Mouse (Mus musculus) forebrain, embryonic 15.5 days (tissue): ENCODE measurements around the gene Tex9. TPM values are rescaled to one million over a fixed set of nuclear protein-coding genes. Genes with fewer than 3 reads are reported as not detected.
"Not testable (repeated sequence)": the region's sequence is repeated elsewhere in the genome, so short reads cannot be mapped to it uniquely, and the experiment has no call there.

Experiments
- ATAC-seq: fragments of 200-750 bp; cut with Nextera tagmentation; replicated peaks from 2 replicates; pipeline ENCODE4 v1.8.0; 2017; ENCODE audit warnings: mild to moderate bottlenecking, moderate TSS enrichment, moderate library complexity
- H3K27ac ChIP-seq: fragments of 300-500 bp; sonication (generic); replicated peaks from 2 replicates; pipeline ENCODE4 v1.5.1; 2015; ENCODE audit warnings: mild to moderate bottlenecking, inconsistent platforms
- H3K27me3 ChIP-seq: fragments of 300-500 bp; sonication (generic); 2 replicates; pipeline ENCODE4 v1.6.1; 2015; ENCODE audit warnings: inconsistent platforms
- H3K36me3 ChIP-seq: fragments of 300-500 bp; sonication (generic); 2 replicates; pipeline ENCODE4 v1.6.1; 2015; ENCODE audit warnings: mild to moderate bottlenecking, inconsistent platforms
- H3K4me1 ChIP-seq: fragments of 300-500 bp; sonication (generic); 2 replicates; pipeline ENCODE4 v1.6.1; 2015; ENCODE audit warnings: inconsistent platforms
- H3K4me2 ChIP-seq: fragments of 300-500 bp; sonication (generic); replicated peaks from 2 replicates; pipeline ENCODE4 v1.6.1; 2015; ENCODE audit warnings: mild to moderate bottlenecking, inconsistent platforms
- H3K4me3 ChIP-seq: fragments of 300-500 bp; sonication (generic); 2 replicates; pipeline ENCODE4 v1.5.1; 2015; ENCODE audit warnings: mild to moderate bottlenecking, inconsistent platforms
- H3K9ac ChIP-seq: fragments of 300-500 bp; sonication (generic); replicated peaks from 2 replicates; pipeline ENCODE4 v1.6.1; 2015; ENCODE audit warnings: mild to moderate bottlenecking, inconsistent platforms
- H3K9me3 ChIP-seq: fragments of 300-500 bp; sonication (generic); 2 replicates; pipeline ENCODE4 v1.6.1; 2016; ENCODE audit warnings: inconsistent platforms
- WGBS: fragments of 180-500 bp; shearing (Covaris S2); methylation state at CpG from one replicate; pipeline ENCODE4 v1.1.7; 2015; ENCODE audit warnings: mixed read lengths; 5-methylcytosine and 5-hydroxymethylcytosine counted together
- polyA plus RNA-seq: library from polyadenylated mRNA; unstranded; fragments of >200 nt; fragmentation: Nextera tagmentation; extraction: Ambion mirVana; gene quantifications from 2 replicates; pipeline ENCODE4 v1.2.1, GENCODE M21; 2015

Tex9 gene
- polyA plus RNA-seq, 1 experiment from 2014 or later, result 39.9 TPM

DNA sequence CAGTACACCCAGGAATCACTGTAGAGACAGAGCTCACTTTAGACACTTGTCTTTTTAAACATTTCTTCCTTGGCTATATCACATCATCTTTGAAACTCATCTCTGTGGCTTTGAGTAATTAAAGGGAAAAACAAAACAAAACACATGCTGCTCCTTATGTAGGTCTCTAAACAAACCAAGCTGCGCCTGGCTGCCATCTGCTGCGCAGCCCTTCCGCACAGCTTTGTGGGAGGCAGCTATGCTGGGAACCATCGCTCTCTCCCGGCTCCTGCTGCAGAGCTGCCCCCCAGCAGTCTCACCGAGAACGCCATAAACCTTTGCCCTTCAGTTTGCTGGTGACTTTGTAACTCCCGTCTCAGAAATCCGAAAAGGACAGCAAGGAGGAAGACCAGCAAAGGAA, 16.5 kb downstream of the Tex9 start:
- Histone ChIP-seq H3K9me3 (no peaks in the 10 kb centered on the region), H3K4me1 (no peaks in the 10 kb centered on the region), H3K27me3 (no peaks in the 10 kb centered on the region), H3K36me3 (peaks cover 23% of the 10 kb centered on the region), H3K4me3 (no peak overlapping the region), H3K4me2 (no peak overlapping the region), H3K27ac (no peak overlapping the region), H3K9ac (no peak overlapping the region)
- no peak for ATAC-seq
- WGBS, result 78% methylated on average over 9 of the region's 9 CpGs

- no peak for ATAC-seq
- Histone ChIP-seq H3K27me3 (no peaks in the 10 kb centered on the region), H3K4me3 (no peak overlapping the region), H3K9ac (no peak overlapping the region), H3K27ac (no peak overlapping the region), H3K4me2 (no peak overlapping the region), H3K4me1 (no peaks in the 10 kb centered on the region), H3K36me3 (0 out of 2 replicates have a peak, but pooled peaks cover 10% of the 10 kb centered on the region), H3K9me3 (no peaks in the 10 kb centered on the region)
- WGBS, result 100% methylated on average over 1 of the region's 1 CpGs
These were observed 22.2 kb downstream of the Tex9 start for GRCm38 (mm10) chr9:72469851-72470250.

DNA sequence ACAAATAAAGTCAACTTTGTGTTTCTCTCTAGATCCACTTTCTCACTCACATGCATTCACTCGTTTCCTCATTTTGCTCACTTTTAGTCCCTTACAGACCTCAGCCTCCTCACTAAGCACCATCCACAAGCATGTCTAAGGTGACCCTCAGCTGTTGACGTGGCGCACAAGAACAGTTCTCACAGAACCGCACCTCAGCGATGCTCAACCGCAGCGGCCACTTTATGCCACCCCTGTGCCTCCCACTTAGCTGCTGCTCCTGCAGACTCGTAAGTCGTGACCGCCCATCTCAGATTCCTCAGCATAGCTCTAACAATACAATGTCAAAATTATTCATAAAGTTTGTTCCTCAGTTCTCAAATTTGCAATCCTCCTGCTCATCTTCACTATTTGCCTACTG, 23.4 kb downstream of the Tex9 start:
- no peak overlapping the region for H3K4me3 ChIP-seq
- no peaks in the 10 kb centered on the region for H3K9me3 ChIP-seq
- no peak overlapping the region for H3K9ac ChIP-seq
- no peaks in the 10 kb centered on the region for H3K27me3 ChIP-seq
- H3K4me2 ChIP-seq, result no peak overlapping the region
- no peak for ATAC-seq
- H3K27ac ChIP-seq, result no peak overlapping the region
- 96% methylated on average over 10 of the region's 10 CpGs for whole genome bisulfite sequencing
- 0 out of 2 replicates have a peak, but pooled peaks cover 9% of the 10 kb centered on the region for H3K36me3 ChIP-seq
- no peaks in the 10 kb centered on the region for H3K4me1 ChIP-seq

- no peaks in the 10 kb centered on the region for H3K4me1 ChIP-seq
- no peaks in the 10 kb centered on the region for H3K27me3 ChIP-seq
- H3K9me3 ChIP-seq, result no peaks in the 10 kb centered on the region
- 0 out of 2 replicates have a peak, but pooled peaks cover 5% of the 10 kb centered on the region for H3K36me3 ChIP-seq
- ATAC-seq, result no peak
- no peak overlapping the region for H3K4me3 ChIP-seq
- WGBS, result 64% methylated on average over 11 of the region's 11 CpGs
- H3K9ac ChIP-seq, result no peak overlapping the region
- no peak overlapping the region for H3K27ac ChIP-seq
- H3K4me2 ChIP-seq, result no peak overlapping the region
These were observed 24.2 kb downstream of the Tex9 start for GRCm38 (mm10) chr9:72467551-72468407.

- Histone ChIP-seq H3K9ac (no peak overlapping the region), H3K27me3 (no peaks in the 10 kb centered on the region), H3K4me1 (no peaks in the 10 kb centered on the region), H3K4me3 (no peak overlapping the region), H3K36me3 (peaks cover 6% of the 10 kb centered on the region), H3K27ac (no peak overlapping the region), H3K4me2 (no peak overlapping the region), H3K9me3 (no peaks in the 10 kb centered on the region)
- ATAC-seq, result no peak
- 95% methylated on average over 4 of the region's 4 CpGs for WGBS
These were observed 26.2 kb downstream of the Tex9 start for GRCm38 (mm10) chr9:72465754-72466181.

- Histone ChIP-seq H3K9ac (no peak overlapping the region), H3K4me3 (no peak overlapping the region), H3K9me3 (no peaks in the 10 kb centered on the region), H3K4me1 (no peaks in the 10 kb centered on the region), H3K4me2 (no peak overlapping the region), H3K27me3 (no peaks in the 10 kb centered on the region), H3K36me3 (peaks cover 9% of the 10 kb centered on the region), H3K27ac (no peak overlapping the region)
- no peak for ATAC-seq
- WGBS, result 82% methylated on average over 1 of the region's 1 CpGs
These were observed 27.2 kb downstream of the Tex9 start for GRCm38 (mm10) chr9:72464806-72465205.

DNA sequence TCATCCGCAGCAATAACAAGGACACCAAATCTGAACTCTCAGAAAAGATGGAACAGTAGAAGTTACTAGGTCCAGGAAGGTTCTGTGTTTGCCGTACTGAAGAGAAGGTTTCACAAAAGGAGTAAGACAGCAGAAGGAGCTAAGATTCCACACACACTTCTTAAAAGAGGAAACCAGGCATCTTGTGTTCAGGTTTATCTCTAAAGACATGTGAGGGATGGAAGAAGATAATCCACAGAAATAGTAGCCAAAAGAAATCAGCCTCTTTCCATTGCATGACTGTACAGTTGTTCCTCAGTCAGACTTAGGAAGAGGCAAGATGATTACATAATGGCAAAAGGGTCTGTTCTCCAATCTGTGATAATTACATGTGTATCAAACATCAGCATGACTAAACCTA, 29.6 kb downstream of the Tex9 start:
- ATAC-seq, result no peak
- WGBS, result 91% methylated on average over 2 of the region's 2 CpGs

GRCm38 (mm10) chr9:72460767-72461166, 31.2 kb downstream of the Tex9 start:
- no peak overlapping the region for H3K4me3 ChIP-seq
- H3K36me3 ChIP-seq, result peaks cover 9% of the 10 kb centered on the region
- H3K9ac ChIP-seq, result no peak overlapping the region
- H3K27ac ChIP-seq, result no peak overlapping the region
- no peaks in the 10 kb centered on the region for H3K27me3 ChIP-seq
- no peak overlapping the region for H3K4me2 ChIP-seq
- no peaks in the 10 kb centered on the region for H3K4me1 ChIP-seq
- WGBS, result 88% methylated on average over 3 of the region's 3 CpGs
- no peak for ATAC-seq
- no peaks in the 10 kb centered on the region for H3K9me3 ChIP-seq

More for the DNA sequence above, 29.6 kb downstream of the Tex9 start:
- H3K4me2 ChIP-seq, result no peak overlapping the region
- no peaks in the 10 kb centered on the region for H3K27me3 ChIP-seq
- H3K9ac ChIP-seq, result no peak overlapping the region
- H3K4me1 ChIP-seq, result no peaks in the 10 kb centered on the region
- no peaks in the 10 kb centered on the region for H3K9me3 ChIP-seq
- H3K36me3 ChIP-seq, result peaks cover 9% of the 10 kb centered on the region
- H3K4me3 ChIP-seq, result no peak overlapping the region
- no peak overlapping the region for H3K27ac ChIP-seq

GRCm38 (mm10) chr9:72459703-72460102, 32.3 kb downstream of the Tex9 start:
- Histone ChIP-seq H3K27me3 (no peaks in the 10 kb centered on the region), H3K9ac (no peak overlapping the region), H3K27ac (no peak overlapping the region), H3K36me3 (peaks cover 9% of the 10 kb centered on the region), H3K4me1 (no peaks in the 10 kb centered on the region), H3K4me2 (no peak overlapping the region), H3K4me3 (no peak overlapping the region), H3K9me3 (no peaks in the 10 kb centered on the region)
- no peak for ATAC-seq
- WGBS, result 81% methylated on average over 3 of the region's 3 CpGs

- Histone ChIP-seq H3K4me1 (no peaks in the 10 kb centered on the region), H3K4me2 (no peak overlapping the region), H3K36me3 (peaks cover 9% of the 10 kb centered on the region), H3K4me3 (no peak overlapping the region), H3K27me3 (no peaks in the 10 kb centered on the region), H3K9me3 (no peaks in the 10 kb centered on the region), H3K9ac (no peak overlapping the region), H3K27ac (no peak overlapping the region)
- WGBS, result 16% methylated on average over 5 of the region's 5 CpGs
- ATAC-seq, result peak; percentile 87
These were observed 33.8 kb downstream of the Tex9 start for GRCm38 (mm10) chr9:72458233-72458632.

GRCm38 (mm10) chr9:72456374-72456773, 35.6 kb downstream of the Tex9 start:
- no peaks in the 10 kb centered on the region for H3K9me3 ChIP-seq
- H3K4me2 ChIP-seq, result no peak overlapping the region
- no peaks in the 10 kb centered on the region for H3K27me3 ChIP-seq
- peaks cover 6% of the 10 kb centered on the region for H3K36me3 ChIP-seq
- ATAC-seq, result no peak
- no peaks in the 10 kb centered on the region for H3K4me1 ChIP-seq
- no peak overlapping the region for H3K27ac ChIP-seq
- no peak overlapping the region for H3K4me3 ChIP-seq
- 39% methylated on average over 1 of the region's 1 CpGs for WGBS
- H3K9ac ChIP-seq, result no peak overlapping the region

GRCm38 (mm10) chr9:72454281-72454680, 37.7 kb downstream of the Tex9 start:
- not testable (repeated sequence) for H3K4me3 ChIP-seq, ATAC-seq, H3K4me1 ChIP-seq, H3K27ac ChIP-seq, H3K27me3 ChIP-seq, H3K36me3 ChIP-seq, H3K9me3 ChIP-seq, H3K4me2 ChIP-seq, H3K9ac ChIP-seq

GRCm38 (mm10) chr9:72451111-72451510, 40.9 kb downstream of the Tex9 start:
- no peaks in the 10 kb centered on the region for H3K9me3 ChIP-seq
- no peak for ATAC-seq
- no peak overlapping the region for H3K4me3 ChIP-seq
- no peak overlapping the region for H3K27ac ChIP-seq
- H3K4me1 ChIP-seq, result no peaks in the 10 kb centered on the region
- no peaks in the 10 kb centered on the region for H3K27me3 ChIP-seq
- H3K36me3 ChIP-seq, result no peaks in the 10 kb centered on the region
- H3K4me2 ChIP-seq, result no peak overlapping the region
- 89% methylated on average over 6 of the region's 6 CpGs for WGBS
- H3K9ac ChIP-seq, result no peak overlapping the region
